Mouse (Mus musculus): ENCODE data around the gene Snx27.

DNA sequence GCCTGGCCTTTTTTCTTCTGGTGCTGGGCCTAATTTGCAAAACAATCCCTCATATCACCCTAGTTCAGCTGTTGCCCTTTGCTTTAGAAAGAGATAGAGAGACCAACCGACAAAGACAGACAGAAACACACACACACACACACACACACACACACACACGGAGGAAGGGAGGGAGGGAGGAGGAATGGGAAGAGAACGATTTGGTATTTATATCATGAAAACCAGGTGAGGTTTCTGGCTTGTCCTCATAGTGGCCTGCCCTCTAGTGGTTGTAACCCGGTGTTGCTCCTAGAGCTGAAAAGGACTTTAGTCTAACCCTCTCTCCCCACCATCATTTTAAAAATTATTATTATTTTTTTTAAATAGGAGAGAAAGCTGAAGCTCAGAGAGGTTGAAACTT lies 19.4 kb upstream of the Snx27 start:
- TF ChIP-seq E2F4 (IDR thresholded peaks at IDR 0.05; ENCODE audit: insufficient read depth): no peak
- TF ChIP-seq POLR2A (IDR thresholded peaks at IDR 0.05; ENCODE audit: insufficient read length, low read depth): no peak
- TF ChIP-seq POLR2AphosphoS2 (IDR thresholded peaks at IDR 0.05; ENCODE audit: insufficient read length, low read depth): no peak
- TF ChIP-seq REST (IDR thresholded peaks at IDR 0.05; ENCODE audit: insufficient read depth, insufficient read length): no peak
- no peak for TF ChIP-seq MYOD1 (IDR thresholded peaks at IDR 0.05; ENCODE audit: control insufficient read depth in 1 of 3, insufficient read length in 2 of 3, low read depth in 2 of 3)
- no peak for TF ChIP-seq MAX (IDR thresholded peaks at IDR 0.05; ENCODE audit: low read depth)
- no peak for TF ChIP-seq CEBPB (IDR thresholded peaks at IDR 0.05; ENCODE audit: insufficient read depth, poor library complexity, severe bottlenecking)
